Mouse (Mus musculus) stomach, embryonic 14.5 days (tissue): ENCODE data around the gene Khdc1a. TPM values are rescaled to one million over a fixed set of nuclear protein-coding genes. Genes with fewer than 3 reads are reported as not detected.

Experiments used
- ATAC-seq: fragments of 200-750 bp; cut with Nextera tagmentation; 2 replicates; pipeline ENCODE4 v1.8.0; 2017; ENCODE audit warnings: low read depth, moderate TSS enrichment; ENCODE audit not compliant: insufficient number of reproducible peaks, insufficient read depth, low FRiP score
- H3K27ac ChIP-seq: fragments of 300-500 bp; sonication (generic); 2 replicates; pipeline ENCODE4 v1.5.1; 2014; ENCODE audit warnings: mild to moderate bottlenecking, low read length, moderate library complexity, mixed read lengths
- H3K27me3 ChIP-seq: fragments of 300-500 bp; sonication (generic); 2 replicates; pipeline ENCODE4 v1.6.1; 2014; ENCODE audit warnings: low read length, control low read depth, mixed read lengths; ENCODE audit not compliant: control insufficient read depth, insufficient read depth
- H3K36me3 ChIP-seq: fragments of 300-500 bp; sonication (generic); 2 replicates; pipeline ENCODE4 v1.6.1; 2014; ENCODE audit warnings: mild to moderate bottlenecking, control low read depth, low read length, moderate library complexity, mixed read lengths; ENCODE audit not compliant: control insufficient read depth, insufficient read depth
- H3K4me1 ChIP-seq: fragments of 300-500 bp; sonication (generic); 2 replicates; pipeline ENCODE4 v1.6.1; 2014; ENCODE audit warnings: low read length, control low read depth, mixed read lengths; ENCODE audit not compliant: control insufficient read depth, insufficient read depth
- H3K4me2 ChIP-seq: fragments of 300-500 bp; sonication (generic); replicated peaks from 2 replicates; pipeline ENCODE4 v1.6.1; 2014; ENCODE audit warnings: low read depth, low read length, control low read depth
- H3K4me3 ChIP-seq: fragments of 300-500 bp; sonication (generic); 2 replicates; pipeline ENCODE4 v1.5.1; 2014; ENCODE audit warnings: low read depth, low read length, control low read depth
- H3K9ac ChIP-seq: fragments of 300-500 bp; sonication (generic); replicated peaks from 2 replicates; pipeline ENCODE4 v1.6.1; 2014; ENCODE audit warnings: low read depth, mild to moderate bottlenecking, control low read depth, low read length, moderate library complexity, mixed read lengths
- H3K9me3 ChIP-seq: fragments of 300-500 bp; sonication (generic); 2 replicates; pipeline ENCODE4 v1.6.1; 2016; ENCODE audit warnings: low read depth, low read length, control low read depth; ENCODE audit not compliant: control insufficient read depth
- WGBS: fragments of 180-500 bp; shearing (Covaris S2); extraction: QIAGEN DNeasy Blood & Tissue Kit; methylation state at CpG from one replicate; pipeline ENCODE4 v1.1.7; 2014; 5-methylcytosine and 5-hydroxymethylcytosine counted together
- polyA plus RNA-seq: library from polyadenylated mRNA; unstranded; fragments of >200 nt; fragmentation: Nextera tagmentation; extraction: Ambion mirVana; gene quantifications from 2 replicates; pipeline ENCODE4 v1.2.1, GENCODE M21; 2014

Gene Khdc1a
- polyA plus RNA-seq = not detected in 2 replicates

DNA sequence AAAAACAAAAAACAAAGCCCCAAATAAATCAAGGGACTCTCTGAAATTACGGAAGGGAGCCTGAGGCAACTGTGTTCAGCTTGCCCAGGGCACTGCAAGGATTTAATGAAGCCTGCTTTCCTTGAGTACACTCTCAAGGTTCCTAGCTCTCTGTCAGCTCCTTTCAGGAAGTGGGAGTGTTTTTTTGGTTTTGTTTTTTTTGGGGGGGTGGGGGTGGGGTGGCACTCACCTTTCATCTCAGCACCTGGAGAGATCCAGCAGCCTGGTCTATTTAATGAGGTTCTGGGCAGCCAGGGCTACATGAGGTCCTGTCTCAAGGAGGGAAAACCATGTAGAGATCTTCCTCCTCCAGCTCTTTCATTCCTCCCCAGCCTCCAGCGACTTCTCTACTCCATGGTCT lies at the start of gene Khdc1a:
TSS of gene Khdc1a (plus strand) at position 301 of the 400 bp plus-strand sequence.
- no peak for ATAC-seq
- Histone ChIP-seq H3K4me3 (no peak within 1 kb of the TSS), H3K27ac (no peak within 1 kb of the TSS), H3K27me3 (no peaks in the 10 kb centered on the region), H3K4me2 (no peak within 1 kb of the TSS), H3K36me3 (no peaks in the 10 kb centered on the region), H3K9me3 (no peaks in the 10 kb centered on the region), H3K9ac (no peak within 1 kb of the TSS), H3K4me1 (no peaks in the 10 kb centered on the region)
- WGBS = 78% methylated on average over 2 of the region's 2 CpGs

DNA sequence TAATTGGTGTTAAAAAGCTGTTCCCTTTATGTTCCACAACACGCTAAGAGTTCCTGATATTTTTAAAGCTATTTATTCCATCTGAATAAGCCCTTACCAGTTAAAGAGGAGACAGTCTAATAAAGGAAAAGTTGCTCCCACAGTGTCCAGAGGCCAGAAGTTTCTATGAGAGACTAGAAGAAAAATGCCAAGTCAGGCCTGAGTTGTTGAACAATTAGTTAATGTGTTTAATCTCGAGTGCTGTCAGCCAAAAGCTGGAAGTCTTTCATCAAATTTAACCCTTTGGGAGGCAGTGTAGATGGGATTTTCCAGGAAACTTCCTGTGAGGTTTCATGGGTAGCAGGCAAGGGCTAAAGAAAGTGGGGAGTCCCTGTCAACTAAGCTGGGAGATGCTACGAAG lies 49.6 kb upstream of the Khdc1a start:
- no peak for ATAC-seq
- Histone ChIP-seq H3K27ac (no peak overlapping the region), H3K9me3 (no peaks in the 10 kb centered on the region), H3K27me3 (no peaks in the 10 kb centered on the region), H3K4me2 (no peak overlapping the region), H3K9ac (no peak overlapping the region), H3K4me3 (no peak overlapping the region), H3K36me3 (no peaks in the 10 kb centered on the region), H3K4me1 (no peaks in the 10 kb centered on the region)
- WGBS = 52% methylated on average over 3 of the region's 3 CpGs

DNA sequence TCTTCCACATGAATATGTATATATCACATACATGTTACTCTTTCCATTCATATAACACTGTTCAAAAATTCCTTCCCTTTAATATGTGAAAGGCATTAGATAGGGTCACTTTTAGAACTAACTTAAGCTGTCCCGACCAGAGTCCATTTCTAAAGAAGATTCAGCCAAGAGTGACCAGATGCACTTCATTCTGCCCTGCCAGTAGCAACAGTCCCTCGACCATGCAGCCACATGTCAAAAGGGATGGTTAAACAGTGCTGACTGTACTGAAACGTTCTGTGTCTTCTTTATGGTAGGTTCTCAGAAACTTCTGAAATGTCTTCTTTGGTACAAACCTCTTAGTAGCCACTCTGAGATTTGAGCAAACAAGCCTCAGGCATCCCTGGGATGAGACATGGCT lies 47.8 kb upstream of the Khdc1a start:
- no peak for ATAC-seq
- H3K9ac ChIP-seq = no peak overlapping the region
- H3K4me2 ChIP-seq = no peak overlapping the region
- no peaks in the 10 kb centered on the region for H3K4me1 ChIP-seq
- H3K4me3 ChIP-seq = no peak overlapping the region
- H3K9me3 ChIP-seq = no peaks in the 10 kb centered on the region
- WGBS = 72% methylated on average over 3 of the region's 3 CpGs
- no peaks in the 10 kb centered on the region for H3K27me3 ChIP-seq
- H3K36me3 ChIP-seq = no peaks in the 10 kb centered on the region
- H3K27ac ChIP-seq = no peak overlapping the region

GRCm38 (mm10) chr1:21304174-21304573 lies 45.3 kb upstream of the Khdc1a start:
- ATAC-seq = no peak
- Histone ChIP-seq H3K4me3 (no peak overlapping the region), H3K27ac (no peak overlapping the region), H3K9ac (no peak overlapping the region), H3K27me3 (no peaks in the 10 kb centered on the region), H3K4me1 (no peaks in the 10 kb centered on the region), H3K36me3 (no peaks in the 10 kb centered on the region), H3K9me3 (no peaks in the 10 kb centered on the region), H3K4me2 (no peak overlapping the region)
- WGBS = 74% methylated on average over 3 of the region's 3 CpGs

DNA sequence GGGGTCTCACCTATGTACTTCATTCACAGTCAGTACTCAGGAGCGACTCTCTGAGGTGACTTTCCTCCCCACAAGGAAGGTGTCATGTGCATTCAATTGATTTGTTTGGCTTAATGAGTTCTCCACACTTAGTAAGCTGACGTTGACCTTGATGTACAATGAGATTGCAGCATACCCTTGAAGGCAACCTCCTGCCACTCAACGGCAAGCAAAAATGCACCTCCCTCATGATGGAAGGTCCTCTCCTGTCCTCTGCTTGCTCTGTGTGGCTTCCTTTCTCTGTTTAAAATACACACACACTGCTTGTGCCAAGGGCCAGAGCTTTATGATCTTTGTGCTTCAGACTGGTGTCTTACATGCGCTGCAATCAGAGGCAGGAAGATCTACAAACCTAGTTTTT lies 44.8 kb upstream of the Khdc1a start:
- ATAC-seq = no peak
- H3K4me2 ChIP-seq = no peak overlapping the region
- no peaks in the 10 kb centered on the region for H3K36me3 ChIP-seq
- H3K9ac ChIP-seq = no peak overlapping the region
- no peaks in the 10 kb centered on the region for H3K4me1 ChIP-seq
- no peaks in the 10 kb centered on the region for H3K27me3 ChIP-seq
- H3K9me3 ChIP-seq = no peaks in the 10 kb centered on the region
- no peak overlapping the region for H3K4me3 ChIP-seq
- no peak overlapping the region for H3K27ac ChIP-seq
- 81% methylated on average over 4 of the region's 4 CpGs for WGBS

DNA sequence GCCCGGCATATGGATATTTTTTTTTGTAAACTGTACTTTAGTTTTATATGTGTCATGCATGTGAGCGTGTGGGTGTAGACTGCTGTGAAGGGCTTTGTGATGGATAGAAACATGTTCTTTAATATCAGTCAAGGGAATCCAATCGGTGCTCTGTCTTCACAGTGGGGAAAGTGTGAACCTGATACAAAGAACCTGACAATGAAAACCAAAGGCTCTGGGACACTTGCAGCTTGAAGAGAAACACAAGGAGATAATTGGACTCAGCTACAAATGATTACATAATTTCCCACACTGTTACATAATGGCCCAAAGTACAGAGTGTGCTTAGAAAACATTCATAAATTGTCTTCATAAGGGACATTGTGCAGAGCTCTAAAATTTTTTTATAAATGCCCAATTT lies 44.0 kb upstream of the Khdc1a start:
- H3K4me1 ChIP-seq = no peaks in the 10 kb centered on the region
- no peaks in the 10 kb centered on the region for H3K27me3 ChIP-seq
- no peaks in the 10 kb centered on the region for H3K9me3 ChIP-seq
- H3K9ac ChIP-seq = no peak overlapping the region
- no peak overlapping the region for H3K4me2 ChIP-seq
- no peak overlapping the region for H3K27ac ChIP-seq
- no peaks in the 10 kb centered on the region for H3K36me3 ChIP-seq
- H3K4me3 ChIP-seq = no peak overlapping the region
- WGBS = 88% methylated on average over 3 of the region's 3 CpGs
- ATAC-seq = no peak

DNA sequence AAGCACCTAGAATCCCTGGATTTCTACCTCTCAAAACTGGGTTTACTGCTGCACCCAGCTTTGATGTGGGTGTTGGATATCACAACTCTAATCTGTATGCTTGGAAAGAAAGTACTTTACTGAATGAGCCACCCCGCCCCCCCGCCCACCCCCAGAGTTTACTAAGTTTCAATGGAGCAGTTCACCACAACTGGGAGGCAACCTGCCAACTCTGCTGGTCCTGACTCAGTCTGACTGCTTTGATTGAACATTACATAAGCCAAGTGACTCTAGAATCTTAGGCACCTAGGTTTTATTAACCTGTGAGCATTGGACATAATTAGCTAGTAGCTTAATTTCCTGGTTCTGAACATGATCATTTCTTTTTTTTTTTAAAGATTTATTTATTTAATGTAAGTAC lies 35.1 kb upstream of the Khdc1a start:
- Histone ChIP-seq H3K4me3 (no peak overlapping the region), H3K9ac (no peak overlapping the region), H3K9me3 (no peaks in the 10 kb centered on the region), H3K27me3 (no peaks in the 10 kb centered on the region), H3K4me2 (no peak overlapping the region), H3K36me3 (no peaks in the 10 kb centered on the region), H3K27ac (no peak overlapping the region), H3K4me1 (no peaks in the 10 kb centered on the region)
- no peak for ATAC-seq
- 94% methylated on average over 2 of the region's 2 CpGs for WGBS

GRCm38 (mm10) chr1:21315756-21316155 lies 33.7 kb upstream of the Khdc1a start:
- H3K4me1 ChIP-seq = no peaks in the 10 kb centered on the region
- ATAC-seq = no peak
- no peak overlapping the region for H3K4me2 ChIP-seq
- no peak overlapping the region for H3K27ac ChIP-seq
- H3K36me3 ChIP-seq = no peaks in the 10 kb centered on the region
- no peaks in the 10 kb centered on the region for H3K27me3 ChIP-seq
- no peak overlapping the region for H3K9ac ChIP-seq
- 89% methylated on average over 2 of the region's 2 CpGs for WGBS
- H3K9me3 ChIP-seq = no peaks in the 10 kb centered on the region
- no peak overlapping the region for H3K4me3 ChIP-seq

GRCm38 (mm10) chr1:21316305-21316704 lies 33.1 kb upstream of the Khdc1a start:
- Histone ChIP-seq H3K4me3 (no peak overlapping the region), H3K4me1 (no peaks in the 10 kb centered on the region), H3K4me2 (no peak overlapping the region), H3K27ac (no peak overlapping the region), H3K27me3 (no peaks in the 10 kb centered on the region), H3K9me3 (no peaks in the 10 kb centered on the region), H3K36me3 (no peaks in the 10 kb centered on the region), H3K9ac (no peak overlapping the region)
- 79% methylated on average over 2 of the region's 2 CpGs for WGBS
- no peak for ATAC-seq
